Mouse (Mus musculus): Measurements from ENCODE around the gene Pou3f1.
A peak's percentile ranks its signal among the peaks of the same experiment; 100 is the strongest.

Gene Pou3f1

GRCm38 (mm10) chr4:124709961-124710446 is 53.4 kb downstream of the Pou3f1 start:
- peak; percentile 64 to 65 for DNase-seq (ENCODE audit: low spot score in 2 of 2)
